Mouse (Mus musculus) limb, embryonic 13.5 days (tissue): ENCODE measurements around the gene Aqp11. TPM values are rescaled to one million over a fixed set of nuclear protein-coding genes. Genes with fewer than 3 reads are reported as not detected.

ENCODE experiments used
- ATAC-seq: fragments of 200-750 bp; cut with Nextera tagmentation; 2 replicates; pipeline ENCODE4 v1.8.0; 2017; ENCODE audit warnings: low read depth, moderate number of reproducible peaks, moderate TSS enrichment; ENCODE audit not compliant: low FRiP score
- H3K27ac ChIP-seq: fragments of 300-500 bp; sonication (generic); 2 replicates; pipeline ENCODE4 v1.5.1; 2015; ENCODE audit warnings: inconsistent platforms, mild to moderate bottlenecking, moderate library complexity
- H3K27me3 ChIP-seq: fragments of 300-500 bp; sonication (generic); 2 replicates; pipeline ENCODE4 v1.6.1; 2015; ENCODE audit warnings: mild to moderate bottlenecking, inconsistent platforms
- H3K36me3 ChIP-seq: fragments of 300-500 bp; sonication (generic); 2 replicates; pipeline ENCODE4 v1.6.1; 2015; ENCODE audit warnings: inconsistent platforms, mild to moderate bottlenecking, moderate library complexity
- H3K4me1 ChIP-seq: fragments of 300-500 bp; sonication (generic); 2 replicates; pipeline ENCODE4 v1.6.1; 2015; ENCODE audit warnings: inconsistent platforms
- H3K4me2 ChIP-seq: fragments of 300-500 bp; sonication (generic); replicated peaks from 2 replicates; pipeline ENCODE4 v1.6.1; 2015; ENCODE audit warnings: inconsistent platforms, mild to moderate bottlenecking, moderate library complexity
- H3K4me3 ChIP-seq: fragments of 300-500 bp; sonication (generic); 2 replicates; pipeline ENCODE4 v1.5.1; 2015; ENCODE audit warnings: moderate library complexity, mild to moderate bottlenecking, inconsistent platforms
- H3K9ac ChIP-seq: fragments of 300-500 bp; sonication (generic); 2 replicates; pipeline ENCODE4 v1.6.1; 2015; ENCODE audit warnings: mild to moderate bottlenecking, inconsistent platforms
- H3K9me3 ChIP-seq: fragments of 300-500 bp; sonication (generic); 2 replicates; pipeline ENCODE4 v1.6.1; 2016; ENCODE audit warnings: inconsistent platforms
- WGBS: fragments of 180-500 bp; shearing (Covaris S2); methylation state at CpG from one replicate; pipeline ENCODE4 v1.1.7; 2015; 5-methylcytosine and 5-hydroxymethylcytosine counted together
- polyA plus RNA-seq: library from polyadenylated mRNA; unstranded; fragments of >200 nt; fragmentation: Nextera tagmentation; extraction: Ambion mirVana; gene quantifications from 2 replicates; pipeline ENCODE4 v1.2.1, GENCODE M21; 2015

The Aqp11 gene
- polyA plus RNA-seq, 1 experiment from 2014 or later: 3.8 TPM

GRCm38 (mm10) chr7:97740948-97741347 lies 2.9 kb upstream of the Aqp11 start:
- WGBS: 55% methylated on average over 10 of the region's 10 CpGs
- ATAC-seq: no peak
- no peak overlapping the region for H3K4me3 ChIP-seq
- H3K4me2 ChIP-seq: no peak overlapping the region
- H3K4me1 ChIP-seq: peaks cover 9% of the 10 kb centered on the region
- no peaks in the 10 kb centered on the region for H3K9me3 ChIP-seq
- peaks cover 6% of the 10 kb centered on the region; the same call in 1 of the 2 replicates for H3K27me3 ChIP-seq
- H3K36me3 ChIP-seq: no peaks in the 10 kb centered on the region
- H3K27ac ChIP-seq: no peak overlapping the region
- no peak overlapping the region for H3K9ac ChIP-seq

DNA sequence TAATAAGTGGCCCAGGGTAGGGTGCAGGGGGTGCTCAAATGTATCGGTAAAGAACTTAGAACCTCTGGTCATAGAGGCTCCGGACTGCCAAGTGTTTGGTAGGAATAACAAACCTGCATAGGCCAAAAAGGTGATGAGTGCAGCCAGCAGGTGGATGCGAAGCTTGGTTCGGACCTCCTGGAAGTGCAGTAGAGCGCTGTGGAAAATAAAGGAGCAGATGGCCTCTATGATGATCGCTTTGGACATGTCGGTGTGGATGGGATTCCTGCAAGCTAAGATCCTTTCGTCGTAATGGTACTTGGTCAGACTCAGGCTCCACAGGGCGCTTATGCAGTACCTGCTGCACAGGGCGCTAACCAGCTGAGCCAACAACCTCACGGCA lies 842 bp downstream of the Aqp11 start:
- Histone ChIP-seq H3K9ac (peak overlapping the region; percentile 70), H3K27me3 (peaks cover 6% of the 10 kb centered on the region; the same call in 1 of the 2 replicates), H3K4me2 (peak overlapping the region; percentile 92), H3K36me3 (no peaks in the 10 kb centered on the region), H3K4me1 (peaks cover 9% of the 10 kb centered on the region), H3K4me3 (peak overlapping the region; percentile 63), H3K27ac (no peak overlapping the region), H3K9me3 (no peaks in the 10 kb centered on the region)
- 9% methylated on average over 12 of the region's 12 CpGs for WGBS
- ATAC-seq: no peak; the same call in 1 of the 2 replicates

DNA sequence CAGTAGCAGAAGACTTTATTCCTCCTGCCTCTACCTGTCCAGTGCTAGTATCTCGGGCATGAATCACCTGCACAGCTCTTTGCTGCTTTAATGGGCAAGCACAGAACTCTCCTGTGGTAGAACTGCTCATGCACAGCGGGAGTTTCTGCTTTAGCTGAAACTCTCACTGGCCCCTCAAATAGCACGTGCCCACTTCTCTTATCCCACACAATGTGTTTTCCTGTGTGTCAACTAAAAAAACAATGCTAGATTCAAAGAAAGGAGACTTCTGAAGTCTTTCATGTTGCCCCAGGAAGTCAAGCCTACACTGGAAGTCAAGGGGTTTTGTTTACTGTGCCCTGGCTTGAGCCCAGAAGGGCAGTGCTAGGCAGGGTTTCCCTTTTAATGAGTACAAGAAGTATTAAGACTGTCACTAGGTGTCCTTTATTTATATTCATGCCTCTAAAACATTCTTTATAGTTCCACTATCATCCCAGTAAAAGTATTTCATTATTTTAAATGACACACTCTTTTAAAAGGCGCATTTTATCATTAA lies 2.1 kb downstream of the Aqp11 start:
- Histone ChIP-seq H3K4me1 (peaks cover 9% of the 10 kb centered on the region), H3K4me2 (no peak overlapping the region), H3K4me3 (no peak overlapping the region), H3K9me3 (no peaks in the 10 kb centered on the region), H3K27me3 (peaks cover 6% of the 10 kb centered on the region; the same call in 1 of the 2 replicates), H3K9ac (no peak overlapping the region), H3K27ac (no peak overlapping the region), H3K36me3 (no peaks in the 10 kb centered on the region)
- ATAC-seq: no peak
- WGBS: 55% methylated on average over 4 of the region's 4 CpGs

DNA sequence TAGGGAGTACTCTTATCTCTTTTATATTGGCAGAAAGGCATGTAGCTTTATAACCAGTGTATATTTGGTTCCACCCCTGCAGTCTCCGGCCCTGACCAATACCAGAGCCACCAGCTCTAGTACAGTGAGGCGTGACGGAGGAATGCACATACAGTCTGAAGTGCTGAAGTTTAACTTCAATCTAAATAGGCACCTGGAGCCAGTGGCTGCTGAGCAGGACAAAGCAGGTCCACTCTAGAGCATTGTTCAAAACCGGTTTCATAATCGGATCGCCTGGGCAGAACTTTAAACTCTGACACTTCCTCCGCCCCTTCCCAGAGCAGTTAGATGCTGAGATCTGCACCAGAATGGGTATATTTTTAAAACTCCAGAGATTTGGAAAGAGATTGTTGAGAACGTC lies 3.1 kb downstream of the Aqp11 start:
- Histone ChIP-seq H3K4me3 (no peak overlapping the region), H3K4me2 (no peak overlapping the region), H3K4me1 (peaks cover 9% of the 10 kb centered on the region), H3K27ac (no peak overlapping the region), H3K36me3 (0 out of 2 replicates have a peak, but pooled peaks cover 5% of the 10 kb centered on the region), H3K9ac (no peak overlapping the region), H3K9me3 (no peaks in the 10 kb centered on the region), H3K27me3 (peaks cover 6% of the 10 kb centered on the region; the same call in 1 of the 2 replicates)
- WGBS: 86% methylated on average over 8 of the region's 8 CpGs
- ATAC-seq: no peak

GRCm38 (mm10) chr7:97733606-97734005 lies 4.5 kb downstream of the Aqp11 start:
- H3K36me3 ChIP-seq: 0 out of 2 replicates have a peak, but pooled peaks cover 5% of the 10 kb centered on the region
- H3K4me2 ChIP-seq: no peak overlapping the region
- H3K27me3 ChIP-seq: peaks cover 6% of the 10 kb centered on the region; the same call in 1 of the 2 replicates
- H3K4me1 ChIP-seq: peaks cover 9% of the 10 kb centered on the region
- no peak overlapping the region for H3K4me3 ChIP-seq
- no peaks in the 10 kb centered on the region for H3K9me3 ChIP-seq
- H3K27ac ChIP-seq: no peak overlapping the region
- no peak overlapping the region for H3K9ac ChIP-seq
- WGBS: 90% methylated on average over 5 of the region's 5 CpGs
- ATAC-seq: no peak

GRCm38 (mm10) chr7:97730427-97730826 lies 7.7 kb downstream of the Aqp11 start:
- 75% methylated on average over 3 of the region's 3 CpGs for WGBS
- no peak for ATAC-seq

GRCm38 (mm10) chr7:97728666-97729614 lies 9.1 kb downstream of the Aqp11 start:
- no peak overlapping the region for H3K27ac ChIP-seq
- ATAC-seq: no peak
- no peak overlapping the region for H3K9ac ChIP-seq
- no peaks in the 10 kb centered on the region for H3K9me3 ChIP-seq
- H3K4me2 ChIP-seq: no peak overlapping the region
- H3K4me3 ChIP-seq: no peak overlapping the region
- WGBS: 76% methylated on average over 14 of the region's 14 CpGs
- H3K4me1 ChIP-seq: no peaks in the 10 kb centered on the region
- H3K27me3 ChIP-seq: no peaks in the 10 kb centered on the region
- peaks cover 33% of the 10 kb centered on the region for H3K36me3 ChIP-seq

More at GRCm38 (mm10) chr7:97730427-97730826, 7.7 kb downstream of the Aqp11 start:
- no peaks in the 10 kb centered on the region for H3K4me1 ChIP-seq
- no peak overlapping the region for H3K9ac ChIP-seq
- no peaks in the 10 kb centered on the region for H3K27me3 ChIP-seq
- H3K4me2 ChIP-seq: no peak overlapping the region
- no peaks in the 10 kb centered on the region for H3K9me3 ChIP-seq
- H3K4me3 ChIP-seq: no peak overlapping the region
- H3K27ac ChIP-seq: no peak overlapping the region
- peaks cover 22% of the 10 kb centered on the region for H3K36me3 ChIP-seq

DNA sequence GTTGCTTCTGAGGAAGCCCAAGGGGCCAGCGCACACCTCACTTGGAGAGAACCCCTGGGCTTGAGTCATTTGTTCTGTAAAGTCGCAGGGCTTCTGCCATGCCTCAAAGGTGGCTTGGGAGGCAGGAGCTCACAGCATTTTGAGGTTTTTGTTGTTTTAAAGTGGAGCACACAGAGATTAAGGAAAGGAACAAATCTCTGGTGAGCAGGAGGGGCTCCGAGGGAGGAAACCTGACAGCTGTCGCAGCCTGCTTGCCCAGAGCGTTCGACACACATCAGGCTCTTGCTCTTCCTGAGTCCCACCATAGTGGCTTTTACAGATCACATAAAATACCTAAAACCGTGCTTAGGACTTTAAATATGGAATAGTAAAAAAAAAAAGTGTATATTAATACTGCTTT lies 11.3 kb downstream of the Aqp11 start:
- peaks cover 44% of the 10 kb centered on the region for H3K36me3 ChIP-seq
- 79% methylated on average over 7 of the region's 7 CpGs for WGBS
- ATAC-seq: no peak
- H3K9me3 ChIP-seq: no peaks in the 10 kb centered on the region
- no peak overlapping the region for H3K4me2 ChIP-seq
- H3K9ac ChIP-seq: no peak overlapping the region
- no peak overlapping the region for H3K4me3 ChIP-seq
- no peaks in the 10 kb centered on the region for H3K4me1 ChIP-seq
- no peaks in the 10 kb centered on the region for H3K27me3 ChIP-seq
- H3K27ac ChIP-seq: no peak overlapping the region

DNA sequence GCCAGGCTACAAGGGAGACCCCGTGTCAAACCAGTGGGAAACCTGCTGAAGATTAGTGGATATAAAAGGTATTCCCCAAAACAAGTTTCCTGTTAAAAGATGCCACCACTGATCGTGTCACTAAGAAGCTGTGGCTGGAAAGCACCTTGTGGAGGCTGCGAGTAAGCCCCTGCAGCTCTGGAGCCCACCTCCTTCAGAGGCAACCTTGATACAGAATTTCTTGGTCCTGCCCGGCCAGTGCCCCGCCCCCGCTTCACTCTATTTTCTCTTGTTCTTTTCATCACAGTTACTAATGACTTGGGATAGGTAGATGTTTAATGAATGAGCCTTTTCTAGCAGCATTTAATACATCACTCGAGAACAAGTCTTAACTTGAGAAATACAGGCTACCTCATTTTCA lies 12.0 kb downstream of the Aqp11 start:
- Histone ChIP-seq H3K4me3 (no peak overlapping the region), H3K4me2 (no peak overlapping the region), H3K9me3 (no peaks in the 10 kb centered on the region), H3K4me1 (no peaks in the 10 kb centered on the region), H3K27ac (no peak overlapping the region), H3K9ac (no peak overlapping the region), H3K36me3 (peaks cover 46% of the 10 kb centered on the region), H3K27me3 (no peaks in the 10 kb centered on the region)
- ATAC-seq: no peak
- WGBS: 85% methylated on average over 7 of the region's 7 CpGs

DNA sequence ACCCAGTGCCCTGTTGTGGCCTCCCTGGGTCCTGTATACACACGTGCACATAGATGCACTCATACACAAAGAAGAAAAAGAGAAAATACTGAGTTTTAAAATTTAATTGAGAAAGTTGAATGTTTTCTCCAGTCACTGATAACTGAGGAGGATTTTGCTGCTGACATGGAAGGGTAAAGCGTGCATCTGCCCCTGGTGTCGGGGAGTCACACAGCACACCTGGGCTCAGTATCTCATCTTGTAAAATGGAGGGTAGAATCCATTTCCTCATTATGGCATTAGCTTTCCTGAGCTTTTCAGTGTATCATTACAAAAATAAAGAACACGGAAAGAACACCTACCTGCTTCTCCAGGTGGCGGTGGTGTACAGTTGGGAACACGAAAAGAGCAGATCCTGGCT lies 12.7 kb downstream of the Aqp11 start:
- Histone ChIP-seq H3K36me3 (peaks cover 50% of the 10 kb centered on the region), H3K4me3 (no peak overlapping the region), H3K27ac (no peak overlapping the region), H3K4me2 (no peak overlapping the region), H3K9me3 (no peaks in the 10 kb centered on the region), H3K27me3 (no peaks in the 10 kb centered on the region), H3K9ac (no peak overlapping the region), H3K4me1 (no peaks in the 10 kb centered on the region)
- no peak for ATAC-seq
- 98% methylated on average over 6 of the region's 6 CpGs for WGBS

DNA sequence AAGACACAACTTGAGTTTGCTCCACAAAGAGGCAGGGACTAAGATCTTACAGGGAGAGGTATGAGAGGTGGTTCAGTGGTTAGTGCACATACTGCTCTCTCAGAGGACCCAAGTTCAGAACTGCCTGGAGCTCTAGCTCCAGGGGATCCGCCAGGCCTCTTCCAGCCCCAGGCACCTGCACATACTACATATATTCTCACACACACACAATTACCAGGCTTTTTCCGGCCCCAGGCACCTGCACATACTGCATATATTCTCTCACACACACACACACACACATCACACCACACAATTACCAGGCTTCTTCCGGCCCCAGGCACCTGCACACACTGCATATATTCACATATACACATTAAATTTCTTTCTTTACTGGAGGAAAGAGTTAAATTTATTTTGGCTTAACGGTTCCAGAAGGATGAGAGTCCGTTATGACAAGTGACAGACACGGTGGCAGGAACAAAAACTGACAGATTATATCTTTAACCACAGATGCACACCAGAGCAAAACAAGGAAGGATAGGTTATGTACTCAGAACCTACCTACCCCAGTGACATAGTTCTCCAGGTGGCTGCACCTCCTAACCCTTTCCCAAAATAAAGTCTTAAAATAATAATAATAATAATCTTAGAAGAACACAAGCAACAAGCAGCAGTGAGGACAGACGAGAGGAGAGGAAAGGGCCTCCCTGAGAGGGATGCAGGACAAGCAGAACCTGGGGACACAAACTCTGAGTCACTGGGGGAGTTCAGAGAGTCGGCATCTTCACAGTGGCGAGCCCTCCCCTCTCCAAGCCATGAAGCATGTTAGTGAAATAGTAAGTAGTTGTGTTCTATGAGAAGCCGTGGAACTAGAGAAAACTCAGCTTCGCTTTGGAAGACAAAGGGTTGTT lies 14.2 kb downstream of the Aqp11 start:
- Histone ChIP-seq H3K9me3 (no peaks in the 10 kb centered on the region), H3K36me3 (peaks cover 63% of the 10 kb centered on the region)
- ATAC-seq: no peak

More for the DNA sequence above, 14.2 kb downstream of the Aqp11 start:
- H3K4me1 ChIP-seq: no peaks in the 10 kb centered on the region
- H3K4me2 ChIP-seq: no peak overlapping the region
- no peak overlapping the region for H3K4me3 ChIP-seq
- no peak overlapping the region for H3K9ac ChIP-seq
- 86% methylated on average over 11 of the region's 11 CpGs for WGBS
- no peak overlapping the region for H3K27ac ChIP-seq
- H3K27me3 ChIP-seq: no peaks in the 10 kb centered on the region
